Mouse (Mus musculus) liver, postnatal 0 days (tissue): Measurements from ENCODE around the gene Il20. TPM values are rescaled to one million over a fixed set of nuclear protein-coding genes. Genes with fewer than 3 reads are reported as not detected.

ENCODE experiments used
- ATAC-seq: fragments of 200-750 bp; cut with Nextera tagmentation; 2 replicates; pipeline ENCODE4 v1.8.0; 2017; ENCODE audit warnings: mild to moderate bottlenecking, moderate library complexity
- DNase-seq: peaks from one replicate; pipeline ENCODE4 v3.0.0-alpha.2; 2016
- H3K27ac ChIP-seq: fragments of 300-500 bp; sonication (generic); 2 replicates; pipeline ENCODE4 v1.5.1; 2014; ENCODE audit warnings: antibody characterized with exemption, moderate library complexity, mild to moderate bottlenecking, low read depth
- H3K27me3 ChIP-seq: fragments of 300-500 bp; sonication (generic); 2 replicates; pipeline ENCODE4 v1.6.1; 2014; ENCODE audit warnings: low read length, control low read depth, mixed read lengths; ENCODE audit not compliant: insufficient read depth
- H3K36me3 ChIP-seq: fragments of 300-500 bp; sonication (generic); replicated peaks from 2 replicates; pipeline ENCODE4 v1.6.1; 2014; ENCODE audit warnings: mild to moderate bottlenecking, control low read depth, low read length, moderate library complexity, mixed read lengths; ENCODE audit not compliant: insufficient read depth
- H3K4me1 ChIP-seq: fragments of 300-500 bp; sonication (generic); 2 replicates; pipeline ENCODE4 v1.6.1; 2014; ENCODE audit warnings: antibody characterized with exemption, mild to moderate bottlenecking, control low read depth; ENCODE audit not compliant: insufficient read depth
- H3K4me2 ChIP-seq: fragments of 300-500 bp; sonication (generic); 2 replicates; pipeline ENCODE4 v1.6.1; 2014; ENCODE audit warnings: low read depth, mild to moderate bottlenecking, low read length, moderate library complexity, mixed read lengths
- H3K4me3 ChIP-seq: fragments of 300-500 bp; sonication (generic); 2 replicates; pipeline ENCODE4 v1.5.1; 2014; ENCODE audit warnings: low read depth, low read length
- H3K9ac ChIP-seq: fragments of 300-500 bp; sonication (generic); replicated peaks from 2 replicates; pipeline ENCODE4 v1.6.1; 2014; ENCODE audit warnings: mild to moderate bottlenecking, moderate library complexity
- H3K9me3 ChIP-seq: fragments of 300-500 bp; sonication (generic); 2 replicates; pipeline ENCODE4 v1.6.1; 2016; ENCODE audit warnings: mild to moderate bottlenecking, control low read depth, low read length, mixed read lengths
- CTCF ChIP-seq: sonication (generic); IDR thresholded peaks from 2 replicates; pipeline ENCODE4 v1.5.1; 2016; ENCODE audit warnings: antibody characterized with exemption, low read depth
- EP300 ChIP-seq: IDR thresholded peaks from 2 replicates; pipeline ENCODE4 v1.6.1; 2016; ENCODE audit warnings: antibody characterized with exemption, low read depth, mild to moderate bottlenecking
- WGBS: fragments of 180-500 bp; shearing (Covaris S2); extraction: QIAGEN DNeasy Blood & Tissue Kit; methylation state at CpG from one replicate; pipeline ENCODE4 v1.1.7; 2014; ENCODE audit not compliant: insufficient replicate concordance; 5-methylcytosine and 5-hydroxymethylcytosine counted together
- polyA plus RNA-seq: library from polyadenylated mRNA; unstranded; fragments of >200 nt; fragmentation: Nextera tagmentation; extraction: Ambion mirVana; gene quantifications from 2 replicates; pipeline ENCODE4 v1.2.1, GENCODE M21; 2015

The Il20 gene
- not detected in 2 replicates for polyA plus RNA-seq

DNA sequence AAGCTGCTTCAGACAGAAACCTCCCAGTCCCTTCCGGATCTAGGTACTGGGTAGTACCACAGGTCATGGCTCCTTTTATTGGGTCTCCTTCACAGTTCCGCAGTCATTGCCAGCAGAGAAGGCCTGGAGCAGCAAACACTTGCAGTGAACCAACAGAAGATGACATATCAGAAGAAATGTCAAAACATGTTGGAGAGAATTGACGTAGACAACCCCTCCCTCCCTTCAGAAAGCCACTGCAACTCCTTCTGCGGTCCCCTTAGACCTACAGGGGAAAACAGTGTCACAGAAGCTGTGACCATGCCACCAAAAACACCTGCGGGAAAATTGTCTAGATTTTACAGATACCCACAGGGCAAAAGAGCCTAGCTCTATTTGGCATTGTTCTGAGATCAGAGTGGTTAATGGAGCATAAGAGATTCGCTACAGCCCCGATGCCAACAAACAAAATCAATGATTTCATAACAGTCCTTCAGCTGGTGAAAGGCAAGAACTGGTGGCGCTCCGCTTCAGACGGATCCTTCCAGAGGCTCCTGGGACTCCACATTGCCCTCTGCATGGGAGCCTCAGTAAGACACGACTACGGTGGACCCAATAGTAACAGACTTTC is at the start of gene Il20:
Il20 (minus strand) TSS at position 51 of the 610 bp plus-strand sequence.
- 77% methylated on average over 12 of the region's 12 CpGs for WGBS
- Histone ChIP-seq H3K27me3 (no peaks in the 10 kb centered on the region), H3K4me3 (no peak within 1 kb of the TSS), H3K9ac (no peak within 1 kb of the TSS), H3K27ac (no peak within 1 kb of the TSS), H3K4me1 (no peaks in the 10 kb centered on the region), H3K36me3 (no peaks in the 10 kb centered on the region), H3K9me3 (no peaks in the 10 kb centered on the region), H3K4me2 (no peak within 1 kb of the TSS)
- ATAC-seq: no peak
- no peak for DNase-seq
- TF ChIP-seq CTCF: no peak
- TF ChIP-seq EP300: no peak

- Histone ChIP-seq H3K9ac (no peak overlapping the region), H3K27me3 (no peaks in the 10 kb centered on the region), H3K9me3 (no peaks in the 10 kb centered on the region), H3K27ac (no peak overlapping the region), H3K4me1 (no peaks in the 10 kb centered on the region), H3K36me3 (no peaks in the 10 kb centered on the region), H3K4me3 (no peak overlapping the region), H3K4me2 (no peak overlapping the region)
- no peak for TF ChIP-seq EP300
- TF ChIP-seq CTCF: no peak
- no peak for ATAC-seq
- WGBS: 44% methylated on average over 6 of the region's 6 CpGs
- DNase-seq: no peak
Observed at GRCm38 (mm10) chr1:130946920-130947319, 35.7 kb upstream of the Il20 start.

- no peaks in the 10 kb centered on the region for H3K27me3 ChIP-seq
- DNase-seq: no peak
- no peaks in the 10 kb centered on the region for H3K4me1 ChIP-seq
- no peak overlapping the region for H3K4me3 ChIP-seq
- H3K27ac ChIP-seq: no peak overlapping the region
- no peak overlapping the region for H3K9ac ChIP-seq
- TF ChIP-seq EP300: no peak
- no peak for TF ChIP-seq CTCF
- no peak overlapping the region for H3K4me2 ChIP-seq
- 68% methylated on average over 3 of the region's 3 CpGs for WGBS
- no peaks in the 10 kb centered on the region for H3K9me3 ChIP-seq
- no peak for ATAC-seq
- no peaks in the 10 kb centered on the region for H3K36me3 ChIP-seq
Observed at GRCm38 (mm10) chr1:130941801-130942200, 30.6 kb upstream of the Il20 start.

- Histone ChIP-seq H3K9me3 (no peaks in the 10 kb centered on the region), H3K36me3 (no peaks in the 10 kb centered on the region), H3K27me3 (no peaks in the 10 kb centered on the region), H3K4me2 (no peak within 1 kb of the TSS), H3K9ac (no peak within 1 kb of the TSS), H3K4me3 (no peak within 1 kb of the TSS), H3K27ac (no peak within 1 kb of the TSS), H3K4me1 (no peaks in the 10 kb centered on the region)
- 54% methylated on average over 4 of the region's 4 CpGs for WGBS
- no peak for ATAC-seq
- TF ChIP-seq CTCF: no peak
- no peak for TF ChIP-seq EP300
- DNase-seq: no peak
Observed at GRCm38 (mm10) chr1:130940065-130940687, 28.9 kb upstream of the Il20 start, which contains the start of gene Il19. TSS of gene Il19 (minus strand) at chr1:130940115.

GRCm38 (mm10) chr1:130938192-130938591 is 26.9 kb upstream of the Il20 start:
- no peaks in the 10 kb centered on the region for H3K36me3 ChIP-seq
- no peaks in the 10 kb centered on the region for H3K4me1 ChIP-seq
- H3K9ac ChIP-seq: no peak overlapping the region
- ATAC-seq: no peak
- no peak overlapping the region for H3K4me3 ChIP-seq
- no peaks in the 10 kb centered on the region for H3K9me3 ChIP-seq
- DNase-seq: no peak
- 84% methylated on average over 7 of the region's 7 CpGs for WGBS
- TF ChIP-seq EP300 (no peak), CTCF (no peak)
- H3K27me3 ChIP-seq: no peaks in the 10 kb centered on the region
- no peak overlapping the region for H3K4me2 ChIP-seq
- no peak overlapping the region for H3K27ac ChIP-seq

GRCm38 (mm10) chr1:130937170-130937569 is 25.9 kb upstream of the Il20 start:
- WGBS: 82% methylated on average over 4 of the region's 4 CpGs
- H3K4me1 ChIP-seq: no peaks in the 10 kb centered on the region
- H3K4me3 ChIP-seq: no peak overlapping the region
- TF ChIP-seq EP300: no peak
- TF ChIP-seq CTCF: no peak
- no peaks in the 10 kb centered on the region for H3K9me3 ChIP-seq
- H3K27ac ChIP-seq: no peak overlapping the region
- no peaks in the 10 kb centered on the region for H3K36me3 ChIP-seq
- H3K4me2 ChIP-seq: no peak overlapping the region
- DNase-seq (no peak), ATAC-seq (no peak)
- no peak overlapping the region for H3K9ac ChIP-seq
- H3K27me3 ChIP-seq: no peaks in the 10 kb centered on the region
